Mouse (Mus musculus): ENCODE measurements around the gene Col19a1. TPM values are rescaled to one million over a fixed set of nuclear protein-coding genes. Genes with fewer than 3 reads are reported as not detected.

Col19a1 gene
- total RNA-seq, 2 experiments from 2014 or later: not detected

DNA sequence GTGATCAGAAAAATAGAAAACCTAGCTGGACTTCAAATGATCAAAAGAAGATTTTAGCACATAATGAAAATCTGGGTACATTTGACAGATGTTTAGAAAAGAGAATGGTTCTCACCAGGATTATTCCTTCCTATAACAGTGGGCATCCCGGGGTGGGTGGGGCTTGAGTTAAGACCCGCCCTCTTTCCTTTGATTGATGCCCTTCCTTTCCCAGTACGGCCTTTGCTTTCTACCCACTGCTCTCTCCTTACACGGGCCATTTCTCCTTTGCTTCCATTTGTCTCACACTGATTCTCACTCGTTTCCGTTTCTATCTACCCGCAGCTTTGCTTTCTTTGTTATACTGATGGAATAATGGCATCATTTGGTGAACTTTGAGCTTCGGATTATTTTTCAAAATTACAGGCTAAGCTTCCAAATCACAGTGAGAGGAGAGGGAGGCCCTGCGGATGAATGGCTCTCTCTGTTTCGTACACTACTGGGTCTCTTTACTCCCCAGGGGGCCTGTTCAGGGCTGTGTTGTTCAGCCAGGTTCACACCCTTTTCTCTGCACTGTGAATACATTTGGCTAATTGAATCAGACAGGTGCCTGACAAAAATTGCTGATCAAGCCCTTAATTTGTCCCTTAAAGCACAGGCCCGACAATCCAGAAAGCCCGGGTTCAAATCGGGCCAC lies 341.4 kb downstream of the Col19a1 start:
- ATAC-seq (replicated peaks; ENCODE audit: low FRiP score, low TSS enrichment, poor library complexity, severe bottlenecking): no peak

DNA sequence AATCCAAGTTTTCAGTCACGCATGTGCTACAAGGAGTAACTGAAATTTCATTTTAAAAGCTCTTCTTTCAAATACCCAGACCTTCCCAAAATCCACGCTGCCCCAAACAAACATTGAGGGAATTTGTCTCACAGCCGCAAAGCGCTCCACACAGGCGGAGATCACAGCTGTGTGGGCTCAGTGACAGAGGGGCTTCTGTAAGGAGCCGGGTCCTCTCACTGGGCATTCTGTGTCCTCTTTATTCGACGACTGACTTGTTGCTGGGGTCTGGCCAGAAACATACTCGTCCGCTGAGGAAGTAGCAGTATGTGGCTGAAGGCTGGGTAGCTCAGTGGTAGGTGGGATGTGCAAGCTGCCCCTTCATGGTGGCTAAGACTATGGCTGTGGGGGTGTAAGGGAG lies 342.3 kb downstream of the Col19a1 start:
- no peak for ATAC-seq (replicated peaks; ENCODE audit: low FRiP score, low TSS enrichment, poor library complexity, severe bottlenecking)

- no peak for ATAC-seq (replicated peaks; ENCODE audit: low FRiP score, low TSS enrichment, poor library complexity, severe bottlenecking)
Measured at GRCm38 (mm10) chr1:24240039-24240691, 347.1 kb downstream of the Col19a1 start.

- ATAC-seq (replicated peaks; ENCODE audit: low FRiP score, low TSS enrichment, poor library complexity, severe bottlenecking): no peak
Measured at GRCm38 (mm10) chr1:24236330-24236729, 350.9 kb downstream of the Col19a1 start.

- no peak for ATAC-seq (replicated peaks; ENCODE audit: low FRiP score, low TSS enrichment, poor library complexity, severe bottlenecking)
Measured at GRCm38 (mm10) chr1:24231504-24232270, 355.6 kb downstream of the Col19a1 start.

GRCm38 (mm10) chr1:24230428-24230827 lies 356.8 kb downstream of the Col19a1 start:
- ATAC-seq (replicated peaks; ENCODE audit: low FRiP score, low TSS enrichment, poor library complexity, severe bottlenecking): no peak

DNA sequence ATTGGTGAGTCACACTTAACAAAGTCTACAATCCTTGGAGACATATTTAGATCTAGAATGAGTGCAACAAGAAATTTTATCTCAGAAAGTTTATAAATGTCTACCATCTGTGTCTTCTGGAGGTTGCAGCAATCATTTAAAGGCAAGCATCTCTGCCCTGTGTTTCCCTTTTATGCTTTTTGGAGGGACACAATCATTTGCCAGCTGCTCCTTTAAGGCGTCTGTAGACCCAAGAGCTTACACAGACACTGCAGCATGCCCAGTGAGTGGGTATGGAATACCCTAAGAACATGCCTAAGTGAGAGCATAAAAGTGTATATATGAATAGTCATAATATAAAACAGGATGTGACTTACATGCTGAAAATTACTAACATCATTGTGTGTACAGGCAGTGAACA lies 357.7 kb downstream of the Col19a1 start:
- ATAC-seq (replicated peaks; ENCODE audit: low FRiP score, low TSS enrichment, poor library complexity, severe bottlenecking): no peak

- ATAC-seq (replicated peaks; ENCODE audit: low FRiP score, low TSS enrichment, poor library complexity, severe bottlenecking): no peak
Measured at GRCm38 (mm10) chr1:24226941-24227711, 360.1 kb downstream of the Col19a1 start.

DNA sequence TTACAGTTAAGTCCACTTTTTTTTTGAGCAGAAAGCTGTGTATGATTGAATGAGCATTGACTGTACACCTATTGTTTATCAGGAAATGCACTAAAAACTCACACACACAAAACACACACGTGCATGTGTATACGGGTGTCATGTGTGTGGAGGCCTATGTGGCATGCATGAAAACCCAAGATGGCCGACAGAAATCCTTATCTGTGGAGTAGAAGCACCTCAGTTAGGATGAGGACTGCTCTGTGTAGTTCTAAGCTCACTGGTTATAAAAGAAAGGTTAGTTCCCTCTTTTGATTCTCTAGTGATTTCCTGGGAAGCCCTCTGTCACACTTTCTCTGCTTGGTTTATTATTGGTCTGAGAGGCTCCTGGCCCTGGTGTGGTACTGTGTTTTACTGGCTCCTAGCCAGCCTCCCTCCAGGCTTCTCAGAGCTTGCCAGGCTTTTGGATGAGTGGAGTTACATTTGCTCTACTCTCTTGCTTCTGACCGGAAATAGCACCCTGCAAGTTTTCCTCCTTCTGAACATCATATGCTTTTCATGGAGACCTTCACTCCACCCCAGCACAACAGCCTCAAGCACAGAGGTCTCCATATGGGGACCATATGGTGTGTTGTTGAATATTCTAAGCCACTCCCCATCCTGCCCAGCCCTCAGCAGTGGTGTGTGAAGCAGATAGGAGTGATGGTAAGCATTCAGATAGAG lies 361.3 kb downstream of the Col19a1 start:
- no peak for ATAC-seq (replicated peaks; ENCODE audit: low FRiP score, low TSS enrichment, poor library complexity, severe bottlenecking)

DNA sequence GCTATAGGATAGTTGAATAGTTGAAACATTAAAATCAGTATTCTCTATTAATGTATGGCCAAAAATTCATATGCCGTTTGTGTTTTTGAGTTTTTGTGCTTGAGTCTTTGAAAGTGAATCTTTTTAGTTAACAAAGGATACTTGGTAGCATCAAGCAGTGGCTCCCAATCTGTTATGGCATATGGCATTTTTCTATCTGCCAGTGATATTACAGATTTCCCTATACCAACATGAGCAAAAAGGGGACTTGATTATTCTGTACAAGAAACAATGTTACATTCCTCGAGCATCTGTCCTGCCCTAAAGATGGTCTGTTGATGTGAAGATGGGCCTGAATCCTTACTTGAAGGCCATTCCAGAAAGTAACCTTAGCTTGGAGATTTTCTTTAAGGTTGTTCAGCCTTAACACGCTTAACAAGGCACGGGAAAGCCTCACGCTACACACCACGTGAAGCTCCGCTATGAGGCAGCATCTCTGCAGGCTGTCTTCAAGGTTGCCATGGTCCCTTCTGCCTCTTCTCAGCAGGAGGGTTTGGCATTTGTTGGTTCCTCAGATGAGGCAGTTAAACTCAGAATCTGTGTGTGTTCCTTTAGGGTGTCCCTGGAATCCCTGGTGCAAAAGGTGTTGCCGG lies 364.2 kb downstream of the Col19a1 start:
- ATAC-seq (replicated peaks; ENCODE audit: low FRiP score, low TSS enrichment, poor library complexity, severe bottlenecking): no peak

GRCm38 (mm10) chr1:24222231-24222630 lies 365.0 kb downstream of the Col19a1 start:
- no peak for ATAC-seq (replicated peaks; ENCODE audit: low FRiP score, low TSS enrichment, poor library complexity, severe bottlenecking)

DNA sequence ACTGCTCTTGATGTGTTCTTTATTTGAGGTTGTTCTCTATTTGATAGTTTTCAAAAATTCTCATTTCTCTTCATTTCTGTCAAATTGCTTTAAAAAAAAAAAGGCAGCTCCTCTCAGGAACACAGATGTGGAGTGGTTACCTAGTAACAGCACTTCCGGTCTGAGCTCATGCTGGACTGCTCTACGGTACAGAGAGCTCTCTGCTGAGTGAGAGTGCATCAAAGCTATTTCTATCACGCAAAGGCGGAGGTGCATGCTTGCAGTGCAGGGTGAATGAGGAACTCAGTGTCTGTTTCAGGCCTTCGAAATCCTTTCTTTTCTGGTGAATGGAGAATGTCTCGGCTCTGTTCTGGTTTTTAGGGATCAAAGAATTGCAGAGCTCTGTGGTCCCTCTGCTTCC lies 368.2 kb downstream of the Col19a1 start:
- no peak for ATAC-seq (replicated peaks; ENCODE audit: low FRiP score, low TSS enrichment, poor library complexity, severe bottlenecking)

Other genes starting within 250 kb of the Col19a1 start
- gene Lmbrd1, start 91.2 kb upstream of the Col19a1 start, total RNA-seq (2014; fragmentation: Nextera tagmentation): 16.7 and 27.7 TPM in 2 replicates
- 9.2 and 16.4 TPM in 2 replicates for gene Lmbrd1, start 91.2 kb upstream of the Col19a1 start, total RNA-seq (2017)

Data from megakaryocyte-erythroid progenitor cell, adult 5-6 weeks (primary cell).